Mouse (Mus musculus): ENCODE measurements around the gene Tmc8. TPM values are rescaled to one million over a fixed set of nuclear protein-coding genes. Genes with fewer than 3 reads are reported as not detected.
"Not testable (repeated sequence)": the region's sequence is repeated elsewhere in the genome, so short reads cannot be mapped to it uniquely, and the experiment has no call there.

Gene Tmc8
- total RNA-seq, 2 experiments from 2014 or later, result 1.0 TPM

- Histone ChIP-seq H3K4me3 (peak overlapping the region; percentile 62), H3K27ac (peak overlapping the region; percentile 97)
- intact Hi-C loops (cut with DNase I), result loop anchor here (1.0 to 2.0 kb wide), 3 partner anchors 34 to 439 kb away; no protein-coding TSS in a partner anchor
- DNase-seq, result peak; percentile 88
- peak; percentile 95 for TF ChIP-seq CTCF (IDR thresholded peaks at IDR 0.05)
These were observed 42.4 kb downstream of the Tmc8 start for GRCm38 (mm10) chr11:117824060-117824969.

- Histone ChIP-seq H3K27ac (peak within 1 kb of the TSS; percentile 67), H3K4me3 (peak within 1 kb of the TSS; percentile 57)
- DNase-seq, result peak; percentile 73
- intact Hi-C loops (cut with DNase I), result loop anchor here (2.0 kb wide), 1 partner anchor 117 kb away; no protein-coding TSS in a partner anchor
- no peak for TF ChIP-seq CTCF (IDR thresholded peaks at IDR 0.05)
These were observed 43.6 kb downstream of the Tmc8 start, which contains the start of the genes Afmid and Tk1 for GRCm38 (mm10) chr11:117825333-117826101. Gene Afmid, plus strand, starts transcription at chr11:117825924. Gene Tk1, minus strand, starts transcription at chr11:117826092.

- DNase-seq, result no peak
- no peak for TF ChIP-seq CTCF (IDR thresholded peaks at IDR 0.05)
- Histone ChIP-seq H3K4me3 (peak overlapping the region; percentile 57), H3K27ac (peak overlapping the region; percentile 67)
- intact Hi-C loops (cut with DNase I), result no loop called here
These were observed 44.3 kb downstream of the Tmc8 start for GRCm38 (mm10) chr11:117826164-117826563.

GRCm38 (mm10) chr11:117826916-117827315 is 45.0 kb downstream of the Tmc8 start:
- intact Hi-C loops (cut with DNase I), result no loop called here
- TF ChIP-seq CTCF (IDR thresholded peaks at IDR 0.05), result no peak
- DNase-seq, result no peak
- H3K4me3 ChIP-seq, result no peak overlapping the region
- H3K27ac ChIP-seq, result no peak overlapping the region

GRCm38 (mm10) chr11:117827386-117827785 is 45.5 kb downstream of the Tmc8 start:
- intact Hi-C loops (cut with DNase I), result no loop called here
- TF ChIP-seq CTCF (IDR thresholded peaks at IDR 0.05), result no peak
- H3K27ac ChIP-seq, result no peak overlapping the region
- DNase-seq, result peak; percentile 18
- no peak overlapping the region for H3K4me3 ChIP-seq

GRCm38 (mm10) chr11:117828149-117828887 is 46.4 kb downstream of the Tmc8 start:
- peak; percentile 29 for DNase-seq
- intact Hi-C loops (cut with DNase I), result no loop called here
- H3K4me3 ChIP-seq, result no peak overlapping the region
- no peak for TF ChIP-seq CTCF (IDR thresholded peaks at IDR 0.05)
- H3K27ac ChIP-seq, result peak overlapping the region; percentile 61

GRCm38 (mm10) chr11:117828888-117829604 is 47.2 kb downstream of the Tmc8 start:
- intact Hi-C loops (cut with DNase I), result no loop called here

GRCm38 (mm10) chr11:117829671-117830215 is 47.9 kb downstream of the Tmc8 start:
- DNase-seq, result peak; percentile 49
- intact Hi-C loops (cut with DNase I), result no loop called here
- TF ChIP-seq CTCF (IDR thresholded peaks at IDR 0.05), result no peak
- Histone ChIP-seq H3K27ac (peak overlapping the region; percentile 61), H3K4me3 (no peak overlapping the region)

More at GRCm38 (mm10) chr11:117828888-117829604, 47.2 kb downstream of the Tmc8 start:
- no peak for TF ChIP-seq CTCF (IDR thresholded peaks at IDR 0.05)
- Histone ChIP-seq H3K4me3 (no peak overlapping the region), H3K27ac (peak overlapping the region; percentile 61)
- peak; percentile 59 for DNase-seq

- TF ChIP-seq CTCF (IDR thresholded peaks at IDR 0.05), result no peak
- H3K4me3 ChIP-seq, result no peak overlapping the region
- peak; percentile 18 for DNase-seq
- peak overlapping the region; percentile 10; the same call in 1 of the 2 replicates for H3K27ac ChIP-seq
- intact Hi-C loops (cut with DNase I), result no loop called here
These were observed 48.5 kb downstream of the Tmc8 start for GRCm38 (mm10) chr11:117830401-117830800.

- peak overlapping the region; percentile 83 for H3K27ac ChIP-seq
- H3K4me3 ChIP-seq, result peak overlapping the region; percentile 70
- intact Hi-C loops (cut with DNase I), result no loop called here
- TF ChIP-seq CTCF (IDR thresholded peaks at IDR 0.05), result peak; percentile 82
- peak; percentile 86 for DNase-seq
These were observed 50.5 kb downstream of the Tmc8 start for GRCm38 (mm10) chr11:117832086-117832969.

GRCm38 (mm10) chr11:117833509-117833908 is 51.6 kb downstream of the Tmc8 start:
- DNase-seq; H3K27ac ChIP-seq; intact Hi-C loops (cut with DNase I); H3K4me3 ChIP-seq: not testable (repeated sequence)
